Mouse (Mus musculus) kidney, adult 9 months (tissue): ENCODE measurements around the gene Gprc5b.

Source experiments
- DNase-seq: peaks from one replicate; pipeline ENCODE4 v3.0.0; 2022

The Gprc5b gene

DNA sequence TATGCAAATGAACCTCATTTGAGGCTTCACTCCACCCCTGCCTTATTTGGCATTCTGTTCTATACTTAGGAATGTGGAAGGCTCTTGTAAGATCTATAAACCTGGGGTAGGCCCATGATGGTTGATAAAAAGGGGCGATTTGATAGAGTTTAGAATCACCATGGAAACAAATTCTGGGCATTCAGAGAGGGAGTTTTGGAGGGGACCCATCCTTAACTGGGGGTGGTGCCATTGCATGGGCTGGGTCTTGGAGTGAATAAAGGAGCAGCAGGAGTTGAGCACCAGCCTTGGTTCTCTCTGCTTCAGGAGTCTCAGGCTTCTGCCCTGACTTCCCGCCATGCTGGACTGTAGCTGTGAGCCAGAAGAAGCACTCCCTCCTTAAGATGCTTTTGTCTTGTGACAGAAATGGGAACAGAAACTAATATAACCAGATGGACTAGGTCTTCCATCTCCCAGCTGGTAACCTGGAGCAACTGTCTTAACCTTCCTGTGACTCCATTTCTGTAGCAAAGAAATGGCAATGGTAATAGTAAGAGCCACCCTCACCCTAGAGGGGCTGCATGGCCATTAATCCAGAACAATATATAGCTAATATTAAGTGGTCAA lies 46.2 kb downstream of the Gprc5b start:
- DNase-seq: no peak

DNA sequence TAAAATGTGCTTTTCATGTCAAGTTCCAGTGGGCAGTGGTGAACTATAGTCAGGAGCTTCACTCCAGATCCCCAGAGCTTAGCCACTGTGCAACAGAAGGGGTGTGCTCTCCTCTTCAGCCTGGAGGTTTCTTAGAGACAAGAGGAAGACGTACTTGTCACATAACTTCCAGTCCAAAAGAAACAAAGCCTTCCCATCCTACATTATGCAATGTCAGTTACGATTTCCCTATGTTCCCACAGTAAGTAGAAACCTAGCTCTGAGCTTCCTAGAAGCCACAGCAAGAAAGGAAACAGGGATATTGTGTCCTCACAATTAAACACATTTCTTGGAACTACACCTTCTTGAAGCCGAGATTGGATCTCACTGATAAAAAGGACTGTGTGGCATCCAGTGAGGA lies 47.8 kb downstream of the Gprc5b start:
- DNase-seq: no peak

DNA sequence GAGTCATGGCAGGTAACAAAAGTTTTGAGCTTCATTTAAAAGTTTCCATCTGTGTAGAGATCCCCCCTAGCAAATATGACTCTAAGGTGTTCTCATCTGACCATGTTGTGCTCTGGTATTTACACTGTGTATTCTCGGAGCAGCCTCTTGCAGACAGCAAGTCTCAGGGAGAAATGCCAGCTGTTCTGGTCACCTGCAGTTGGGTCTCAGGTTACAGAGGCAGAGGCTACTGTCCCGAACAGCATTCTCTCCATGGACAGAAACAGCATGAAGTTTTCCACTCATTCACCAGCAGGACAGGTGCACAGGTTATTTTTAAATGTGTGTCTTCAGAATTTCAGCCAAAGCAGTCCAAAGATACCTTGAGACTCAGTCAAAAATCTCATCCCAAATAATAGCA lies 50.1 kb downstream of the Gprc5b start:
- no peak for DNase-seq

DNA sequence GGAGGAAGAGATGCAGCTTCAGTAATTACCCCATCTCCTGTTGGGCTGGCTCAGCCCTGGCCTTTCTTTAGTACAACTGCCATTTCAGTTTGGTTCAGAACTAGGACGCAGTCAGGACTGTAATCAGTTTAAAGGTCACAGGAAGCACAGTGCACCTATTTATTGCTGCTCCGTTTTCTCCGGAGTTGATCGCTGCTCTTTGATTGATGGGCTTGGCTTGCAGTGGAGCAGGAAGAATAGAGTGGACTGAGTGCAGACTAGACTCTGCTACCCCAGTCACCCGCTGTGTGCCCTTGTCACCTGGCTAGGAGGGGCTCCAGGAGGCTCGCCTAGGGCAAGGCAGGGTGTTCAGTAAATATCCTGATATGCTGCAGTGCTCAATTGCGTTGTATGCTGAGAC lies 51.8 kb downstream of the Gprc5b start:
- DNase-seq: no peak

DNA sequence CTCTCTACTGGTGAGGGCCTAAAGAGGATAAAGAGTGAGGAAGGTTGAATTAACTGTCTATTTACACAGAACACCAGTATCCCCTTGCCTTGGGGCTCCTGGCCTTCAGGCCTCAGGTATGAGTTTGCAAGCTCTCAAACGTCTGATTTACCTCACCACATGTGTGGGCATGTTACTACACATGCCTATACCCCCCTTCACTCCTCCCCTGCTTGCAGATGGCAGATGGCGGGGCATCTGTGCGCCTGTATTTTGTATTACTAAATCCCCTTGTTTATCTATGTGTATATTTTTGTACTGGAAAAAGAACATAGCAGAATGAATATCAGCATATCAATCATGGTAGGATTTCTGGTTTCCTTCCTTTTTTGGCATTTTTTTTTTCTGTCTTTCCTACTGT lies 52.7 kb downstream of the Gprc5b start:
- no peak for DNase-seq

DNA sequence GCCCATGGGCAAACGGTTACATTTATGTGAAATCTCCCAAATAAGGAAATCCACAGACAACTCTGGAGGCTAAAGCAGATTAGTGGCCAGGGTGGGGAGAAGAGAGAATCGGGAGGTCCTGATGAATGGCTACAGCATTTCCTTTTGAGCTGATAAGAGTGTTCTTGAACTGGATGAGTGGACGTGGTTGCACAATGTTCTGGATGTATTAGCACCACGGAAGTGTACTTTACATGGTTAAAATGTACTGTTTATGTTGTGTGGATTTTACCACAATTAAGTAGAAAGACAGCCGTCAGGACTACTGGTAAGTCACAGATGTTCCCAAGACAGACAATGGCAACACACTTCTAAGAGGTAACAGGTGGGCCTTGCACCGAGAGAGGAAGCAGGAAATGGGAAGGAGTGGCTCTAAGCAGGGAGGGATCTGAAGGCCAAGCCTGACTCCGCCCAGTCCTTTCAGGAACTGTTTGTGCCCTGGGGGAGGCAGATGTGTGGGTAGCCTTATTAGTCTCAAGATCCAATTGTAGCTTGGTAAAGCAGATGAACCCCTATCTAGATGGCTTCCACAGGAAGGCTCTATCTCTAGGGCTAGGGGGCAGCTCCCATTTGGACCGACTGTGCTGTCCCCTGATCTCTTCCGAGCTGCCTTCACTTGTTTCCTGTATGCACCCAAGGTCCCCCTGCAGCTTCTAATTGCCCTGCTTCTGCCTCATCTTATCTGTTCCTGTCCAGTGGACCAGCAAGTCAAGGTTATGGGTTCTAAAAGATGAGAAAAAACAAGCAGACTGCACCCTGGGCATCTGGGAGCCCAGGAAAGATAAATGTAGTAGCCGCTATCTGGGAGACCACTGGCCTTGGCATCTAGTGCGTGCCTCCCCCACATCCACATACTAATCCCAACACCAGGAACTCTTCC lies 57.3 kb downstream of the Gprc5b start:
- DNase-seq: no peak

DNA sequence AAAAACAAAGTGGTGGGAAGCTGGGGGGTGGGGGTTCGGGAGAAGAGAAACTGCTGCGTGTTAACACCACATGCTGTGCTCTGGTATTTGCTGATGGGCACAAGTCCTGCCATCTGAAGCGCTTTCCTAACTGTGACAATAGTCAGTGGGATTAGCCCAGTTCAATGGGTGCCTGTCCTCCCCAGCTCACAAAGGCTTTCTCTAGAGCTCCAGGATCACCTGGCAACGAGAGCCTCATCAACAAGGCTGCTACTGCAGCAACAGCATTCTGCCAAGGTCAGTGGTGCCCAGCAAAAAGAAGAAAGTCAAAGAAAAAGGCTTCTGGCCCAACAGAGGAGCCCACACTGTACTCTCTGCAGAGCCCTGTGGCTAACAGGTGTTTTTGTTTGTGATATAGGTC lies 58.2 kb downstream of the Gprc5b start:
- no peak for DNase-seq

DNA sequence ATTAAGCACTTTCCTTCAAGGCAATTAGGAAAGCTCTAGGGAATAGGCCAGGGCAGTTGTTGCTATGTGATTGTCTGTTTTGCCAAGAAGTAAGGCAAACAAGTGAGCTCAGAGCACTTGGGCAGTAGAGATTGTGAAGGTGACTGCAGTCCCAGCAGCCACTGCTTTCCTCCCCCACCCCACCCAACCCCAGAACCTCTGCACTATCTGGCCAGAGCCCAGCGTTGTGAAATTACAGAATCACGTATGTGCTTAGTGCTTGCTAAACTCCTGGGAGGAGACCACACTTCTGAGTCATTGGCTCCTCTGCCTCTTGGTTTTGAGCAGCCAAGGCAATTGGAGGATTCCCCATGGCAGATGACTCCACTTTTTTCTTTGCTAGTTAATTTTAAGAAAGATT lies 59.7 kb downstream of the Gprc5b start:
- DNase-seq: no peak

DNA sequence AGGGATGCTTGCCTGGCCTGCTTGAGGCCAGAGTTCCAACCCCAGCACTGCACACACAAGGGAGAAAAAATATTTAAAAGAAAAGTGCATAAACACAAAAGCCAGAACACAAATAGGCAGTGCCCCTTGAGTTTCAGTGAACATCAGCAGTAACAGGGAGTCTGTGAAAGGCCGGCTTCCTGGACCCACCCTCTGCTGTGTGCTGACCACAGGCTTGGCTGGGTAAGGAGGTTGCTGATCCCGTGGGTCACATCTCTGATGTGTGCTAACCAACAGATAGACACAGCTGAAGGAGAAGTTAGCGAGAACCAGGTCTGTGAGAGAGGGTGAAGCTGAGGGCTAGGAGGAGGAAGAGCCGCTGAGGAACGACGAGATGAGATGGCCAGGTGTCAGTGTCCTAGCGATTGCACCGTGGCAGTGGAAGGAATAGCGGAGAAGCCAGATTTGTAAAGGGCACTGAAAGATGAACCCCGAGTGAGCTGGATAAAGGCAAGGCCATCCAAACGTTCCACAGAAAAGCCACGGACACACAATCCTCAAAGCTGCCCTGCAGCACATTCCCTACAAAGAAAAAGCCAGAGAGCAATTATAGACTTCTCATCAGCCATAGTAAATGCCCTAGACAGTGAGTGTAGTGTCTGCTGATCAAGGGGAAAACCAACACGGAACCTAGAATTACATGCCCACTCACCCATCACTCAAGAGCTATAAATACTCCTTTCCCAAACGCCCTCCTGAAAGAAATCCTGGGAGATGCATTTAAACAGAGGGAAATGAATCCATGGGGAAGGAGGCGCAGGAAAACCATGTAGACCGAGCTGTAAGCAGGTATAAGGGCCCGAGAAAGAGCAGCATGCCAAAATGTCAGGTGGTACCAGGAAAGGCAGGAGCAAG lies 63.3 kb downstream of the Gprc5b start:
- DNase-seq: no peak

DNA sequence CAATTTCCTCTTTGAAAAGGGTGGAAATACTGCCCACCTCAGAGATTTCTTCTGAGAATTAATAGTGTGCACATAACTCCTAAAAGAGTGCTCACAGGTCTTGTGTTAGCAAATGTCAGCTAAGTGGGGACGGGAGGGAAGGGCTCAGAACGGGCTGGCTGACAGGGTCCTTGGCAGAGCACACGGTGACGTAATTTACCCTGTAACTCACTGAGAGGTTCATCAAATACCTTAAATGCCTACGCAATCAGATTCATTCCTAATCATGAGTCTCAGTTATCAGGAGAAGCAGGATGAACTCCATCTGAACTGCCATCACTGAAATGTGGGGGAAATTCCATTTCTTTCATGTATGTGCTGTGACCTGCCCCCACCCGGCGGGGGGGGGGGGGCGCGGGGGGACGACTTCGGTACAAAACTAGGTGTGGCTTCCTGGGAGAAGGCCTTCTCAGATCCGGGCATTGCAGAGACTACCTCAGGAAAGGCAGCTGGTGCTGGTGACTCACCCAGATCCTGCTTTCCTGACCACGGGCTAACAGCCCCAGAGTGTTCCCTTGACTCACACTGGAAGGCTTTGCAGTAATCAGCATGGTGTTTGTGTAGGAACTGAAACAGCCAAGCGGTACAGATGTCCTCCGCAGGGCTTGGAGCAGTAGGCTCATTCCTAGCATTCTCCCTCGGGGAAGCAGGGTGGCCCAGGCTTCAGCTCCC lies 65.3 kb downstream of the Gprc5b start:
- peak; percentile 14 for DNase-seq

DNA sequence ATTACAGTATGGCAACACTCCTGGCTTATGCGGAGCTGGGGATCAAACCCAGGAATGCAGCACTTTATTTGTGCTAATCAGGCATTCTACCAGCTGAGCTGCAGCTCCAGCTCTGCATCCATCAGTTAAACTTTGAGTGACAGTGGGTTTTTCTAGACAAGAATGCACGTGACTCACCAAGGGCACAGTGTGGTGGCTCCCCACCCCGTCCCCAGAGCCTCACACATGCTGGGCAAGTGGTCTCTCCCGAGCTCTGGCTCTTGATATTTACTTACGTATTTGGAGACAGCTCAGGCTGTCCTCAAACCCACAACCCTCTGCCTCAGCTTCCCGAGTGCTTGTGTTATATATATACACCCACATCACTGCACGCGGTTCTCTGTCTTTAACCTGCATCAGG lies 66.1 kb downstream of the Gprc5b start:
- DNase-seq: no peak

DNA sequence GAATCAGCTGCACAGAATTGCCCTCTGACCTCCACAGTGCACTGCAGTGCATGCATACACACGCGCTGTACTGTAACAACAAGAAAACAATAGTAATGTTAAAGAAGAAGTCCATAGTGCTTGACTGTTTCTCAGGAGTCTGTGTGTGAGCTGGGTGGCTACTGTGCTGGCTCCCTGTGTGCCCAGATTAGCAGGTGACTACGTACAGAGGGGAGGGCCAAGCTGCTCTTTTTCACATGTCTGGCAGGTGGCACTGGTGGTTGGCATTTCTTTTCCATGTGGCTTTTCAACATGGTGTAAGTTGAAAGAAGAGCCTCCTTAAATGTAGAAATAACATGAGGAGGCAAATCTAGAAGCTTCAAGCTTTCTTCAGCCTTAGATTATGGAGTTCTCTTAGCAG lies 66.7 kb downstream of the Gprc5b start:
- no peak for DNase-seq

DNA sequence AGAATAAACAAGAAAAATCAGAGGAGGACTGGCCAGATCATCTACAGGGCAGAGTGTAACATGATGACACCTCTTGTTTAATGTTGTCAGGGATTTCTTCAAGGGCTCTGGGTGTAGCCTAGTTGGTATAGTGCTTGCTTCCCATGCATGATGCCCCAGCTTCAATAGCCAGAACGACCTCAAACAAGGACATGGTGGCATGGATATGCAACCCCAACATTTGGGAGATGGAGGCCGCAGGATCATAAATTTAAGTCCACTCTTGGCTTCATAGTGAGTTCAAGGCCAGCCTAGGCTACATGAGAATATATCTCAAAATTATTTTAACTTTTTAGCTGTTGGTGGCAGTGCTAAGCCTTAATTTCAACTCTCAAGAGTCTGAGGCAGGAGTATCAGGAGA lies 67.7 kb downstream of the Gprc5b start:
- DNase-seq: no peak

DNA sequence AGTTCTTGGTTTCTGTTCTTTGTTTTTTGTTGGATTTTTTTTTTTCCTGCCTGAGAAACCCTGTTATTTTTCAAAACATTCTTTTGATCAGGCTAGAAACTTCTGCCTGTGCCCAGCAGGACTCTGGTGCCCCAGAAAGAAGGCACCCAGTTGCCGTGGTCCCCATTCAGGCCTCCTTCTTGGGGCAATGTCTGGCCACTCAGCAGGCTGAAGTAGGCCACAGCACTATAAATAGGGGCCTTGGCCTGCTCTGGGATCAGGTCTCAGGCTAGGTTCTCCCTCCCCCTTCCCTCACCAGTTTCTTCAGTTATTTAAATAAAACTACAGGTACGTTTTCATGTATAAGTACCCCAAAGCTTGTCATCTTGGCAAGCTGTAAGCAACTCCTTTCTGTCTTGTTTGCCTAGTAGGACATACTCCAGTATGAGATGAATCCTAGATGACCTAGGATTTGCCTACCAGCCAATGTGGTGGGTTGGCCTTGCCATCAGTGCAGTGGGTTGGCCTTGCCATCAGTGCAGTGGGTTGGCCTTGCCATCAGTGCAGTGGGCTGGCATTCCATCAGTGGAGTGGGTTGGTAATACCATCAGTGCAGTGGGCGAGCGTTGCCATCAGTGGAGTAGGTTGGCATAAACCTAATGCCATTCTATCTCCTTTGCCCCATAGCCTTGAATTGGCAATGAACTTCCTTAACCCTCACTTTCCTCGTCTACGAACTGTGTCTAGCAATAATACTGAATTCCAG lies 68.3 kb downstream of the Gprc5b start:
- DNase-seq: no peak

DNA sequence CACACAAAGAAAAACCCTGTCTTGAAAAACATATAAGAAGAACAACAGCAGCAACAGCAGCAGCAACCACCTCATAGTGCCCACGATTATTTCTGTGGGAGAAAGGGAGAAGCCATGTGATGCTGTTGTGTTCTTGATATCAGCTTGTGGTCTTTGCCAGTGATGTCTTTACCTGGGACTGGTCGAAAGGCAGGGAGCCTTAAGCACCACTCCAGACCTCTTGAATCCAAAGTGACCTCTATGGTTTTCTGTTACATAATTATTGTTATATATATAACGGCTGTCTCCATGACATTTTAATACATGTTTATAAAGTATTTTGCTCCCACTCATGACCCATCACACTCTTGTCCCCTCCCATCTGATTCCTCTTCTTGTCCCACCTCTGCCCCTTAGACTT lies 69.5 kb downstream of the Gprc5b start:
- no peak for DNase-seq

DNA sequence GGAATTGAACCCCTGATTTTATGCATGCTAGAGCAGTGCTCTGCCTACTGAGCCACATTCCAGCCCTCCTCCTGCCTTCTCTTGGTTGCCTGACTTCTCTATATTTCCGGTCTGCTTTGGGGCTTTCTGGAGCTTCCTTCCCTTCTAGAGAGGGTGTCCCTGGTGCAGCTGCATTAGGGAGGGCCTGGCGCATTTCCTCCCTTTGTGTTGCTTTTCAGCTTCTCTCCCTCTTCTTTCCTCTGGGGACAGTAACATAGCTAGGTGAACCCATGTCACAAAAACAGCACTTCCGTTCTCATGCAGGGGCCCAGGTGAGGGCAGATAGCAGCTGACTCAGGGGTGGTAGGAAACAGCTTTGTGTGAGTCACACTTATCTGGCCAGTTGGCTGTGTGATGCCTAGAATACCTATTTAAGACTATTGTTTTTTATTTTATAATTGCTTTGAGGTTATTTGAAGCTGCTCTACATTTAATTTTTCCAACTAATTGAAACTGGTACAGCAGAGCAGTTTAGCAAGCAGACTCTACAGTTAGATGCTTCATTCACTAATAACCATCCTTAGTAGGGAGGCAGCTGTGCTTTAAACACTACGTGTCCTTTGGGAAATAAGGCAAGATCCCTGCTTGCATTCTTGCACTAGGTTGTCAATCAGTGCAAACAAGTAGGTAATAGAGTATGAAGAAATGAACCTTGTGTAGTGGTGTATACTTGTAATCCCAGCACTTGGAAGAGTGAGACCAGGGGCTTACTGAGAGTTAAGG lies 72.4 kb downstream of the Gprc5b start:
- DNase-seq: peak; percentile 11
